Mouse (Mus musculus) neural tube, embryonic 12.5 days (tissue): ENCODE measurements around the gene Evc. TPM values are rescaled to one million over a fixed set of nuclear protein-coding genes. Genes with fewer than 3 reads are reported as not detected.

Source experiments
- ATAC-seq: fragments of 200-750 bp; cut with Nextera tagmentation; 2 replicates; pipeline ENCODE4 v1.8.0; 2017; ENCODE audit warnings: low read depth, mild to moderate bottlenecking, moderate TSS enrichment, moderate library complexity; ENCODE audit not compliant: low FRiP score
- H3K27ac ChIP-seq: fragments of 300-500 bp; sonication (generic); 2 replicates; pipeline ENCODE4 v1.5.1; 2016
- H3K27me3 ChIP-seq: fragments of 300-500 bp; sonication (generic); replicated peaks from 2 replicates; pipeline ENCODE4 v1.6.1; 2016; ENCODE audit warnings: mild to moderate bottlenecking
- H3K36me3 ChIP-seq: fragments of 300-500 bp; sonication (generic); 2 replicates; pipeline ENCODE4 v1.6.1; 2016; ENCODE audit warnings: mild to moderate bottlenecking
- H3K4me1 ChIP-seq: fragments of 300-500 bp; sonication (generic); 2 replicates; pipeline ENCODE4 v1.6.1; 2016
- H3K4me2 ChIP-seq: fragments of 300-500 bp; sonication (generic); replicated peaks from 2 replicates; pipeline ENCODE4 v1.6.1; 2016; ENCODE audit warnings: mild to moderate bottlenecking
- H3K4me3 ChIP-seq: fragments of 300-500 bp; sonication (generic); 2 replicates; pipeline ENCODE4 v1.5.1; 2016
- H3K9ac ChIP-seq: fragments of 300-500 bp; sonication (generic); 2 replicates; pipeline ENCODE4 v1.6.1; 2016; ENCODE audit warnings: mild to moderate bottlenecking
- H3K9me3 ChIP-seq: fragments of 300-500 bp; sonication (generic); 2 replicates; pipeline ENCODE4 v1.6.1; 2016; ENCODE audit warnings: mild to moderate bottlenecking
- WGBS: fragments of 180-500 bp; shearing (Covaris S2); methylation state at CpG from one replicate; pipeline ENCODE4 v1.1.7; 2016; 5-methylcytosine and 5-hydroxymethylcytosine counted together
- polyA plus RNA-seq: library from polyadenylated mRNA; unstranded; fragments of >200 nt; fragmentation: Nextera tagmentation; extraction: Ambion mirVana; gene quantifications from 2 replicates; pipeline ENCODE4 v1.2.1, GENCODE M21; 2016

Evc gene
- polyA plus RNA-seq, 1 experiment from 2014 or later = 14.4 TPM

DNA sequence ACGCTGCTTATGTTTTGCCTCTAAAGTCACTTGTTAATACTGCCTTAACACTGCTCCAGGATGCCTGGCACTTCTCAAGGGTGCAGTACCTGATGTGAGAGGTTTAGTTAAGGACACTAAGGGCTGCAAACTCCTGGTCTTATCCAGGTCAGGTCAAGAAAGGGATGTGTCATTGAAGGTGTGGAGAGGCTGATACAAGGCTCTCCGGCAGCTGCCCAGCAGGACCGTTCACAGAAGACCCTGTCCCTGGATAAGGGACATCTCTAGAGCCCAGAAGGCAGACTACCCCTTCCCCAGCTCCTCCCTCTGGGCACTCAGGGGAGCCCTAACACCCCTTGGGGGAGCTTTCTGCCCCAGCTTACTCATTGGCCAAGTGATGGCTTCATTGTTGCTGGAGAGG, 1.0 kb upstream of the Evc start:
- H3K4me2 ChIP-seq = peak overlapping the region; percentile 96
- WGBS = 78% methylated on average over 3 of the region's 3 CpGs
- H3K4me3 ChIP-seq = no peak overlapping the region; the same call in 1 of the 2 replicates
- no peak overlapping the region for H3K27ac ChIP-seq
- H3K4me1 ChIP-seq = peaks cover 35% of the 10 kb centered on the region
- H3K36me3 ChIP-seq = no peaks in the 10 kb centered on the region
- no peaks in the 10 kb centered on the region for H3K9me3 ChIP-seq
- H3K9ac ChIP-seq = no peak overlapping the region
- ATAC-seq = peak; percentile 5; the same call in 1 of the 2 replicates
- 0 out of 2 replicates have a peak, but pooled peaks cover 10% of the 10 kb centered on the region for H3K27me3 ChIP-seq

DNA sequence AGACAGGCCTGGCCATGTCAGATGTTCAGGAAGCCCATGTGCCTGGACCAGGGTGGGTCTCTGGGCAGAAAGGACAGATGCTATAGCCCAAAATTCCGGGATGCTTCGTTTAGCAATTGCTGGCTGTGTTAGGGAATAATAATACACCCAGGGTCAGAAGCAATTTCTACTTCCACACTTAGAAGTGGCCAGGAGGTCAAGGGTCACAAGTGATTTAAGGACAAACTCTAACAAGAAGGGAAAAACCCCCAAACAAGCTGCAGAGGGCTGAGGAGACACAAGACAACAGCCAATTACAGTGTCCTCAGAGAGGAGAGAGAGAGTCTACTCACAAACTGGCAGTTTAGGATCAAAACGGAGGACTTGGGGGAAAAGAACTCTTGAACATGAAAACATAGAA, 1.6 kb downstream of the Evc start:
- Histone ChIP-seq H3K9ac (no peak overlapping the region), H3K36me3 (peaks cover 4% of the 10 kb centered on the region; the same call in 1 of the 2 replicates), H3K4me1 (peaks cover 35% of the 10 kb centered on the region), H3K27ac (no peak overlapping the region), H3K9me3 (no peaks in the 10 kb centered on the region), H3K27me3 (0 out of 2 replicates have a peak, but pooled peaks cover 10% of the 10 kb centered on the region), H3K4me2 (no peak overlapping the region), H3K4me3 (no peak overlapping the region)
- WGBS = 72% methylated on average over 3 of the region's 3 CpGs
- no peak for ATAC-seq

GRCm38 (mm10) chr5:37332066-37332465, 4.6 kb downstream of the Evc start:
- no peak for ATAC-seq
- Histone ChIP-seq H3K27ac (no peak overlapping the region), H3K4me2 (no peak overlapping the region), H3K9me3 (no peaks in the 10 kb centered on the region), H3K27me3 (0 out of 2 replicates have a peak, but pooled peaks cover 3% of the 10 kb centered on the region), H3K4me1 (peaks cover 11% of the 10 kb centered on the region), H3K9ac (no peak overlapping the region), H3K4me3 (no peak overlapping the region), H3K36me3 (peaks cover 10% of the 10 kb centered on the region; the same call in 1 of the 2 replicates)
- WGBS = 86% methylated on average over 4 of the region's 4 CpGs

- 97% methylated on average over 2 of the region's 2 CpGs for WGBS
- no peak overlapping the region for H3K9ac ChIP-seq
Observed at GRCm38 (mm10) chr5:37331133-37331505, 5.6 kb downstream of the Evc start.

GRCm38 (mm10) chr5:37330449-37331132, 6.1 kb downstream of the Evc start:
- Histone ChIP-seq H3K4me2 (no peak overlapping the region), H3K27ac (no peak overlapping the region), H3K9me3 (no peaks in the 10 kb centered on the region), H3K9ac (no peak overlapping the region), H3K4me1 (no peaks in the 10 kb centered on the region), H3K27me3 (0 out of 2 replicates have a peak, but pooled peaks cover 3% of the 10 kb centered on the region), H3K4me3 (no peak overlapping the region), H3K36me3 (peaks cover 20% of the 10 kb centered on the region)
- 82% methylated on average over 8 of the region's 8 CpGs for WGBS
- no peak for ATAC-seq

More at GRCm38 (mm10) chr5:37331133-37331505, 5.6 kb downstream of the Evc start:
- H3K27ac ChIP-seq = no peak overlapping the region
- no peaks in the 10 kb centered on the region for H3K9me3 ChIP-seq
- 0 out of 2 replicates have a peak, but pooled peaks cover 3% of the 10 kb centered on the region for H3K27me3 ChIP-seq
- no peak for ATAC-seq
- no peak overlapping the region for H3K4me3 ChIP-seq
- H3K36me3 ChIP-seq = peaks cover 15% of the 10 kb centered on the region; the same call in 1 of the 2 replicates
- no peak overlapping the region for H3K4me2 ChIP-seq
- H3K4me1 ChIP-seq = peaks cover 4% of the 10 kb centered on the region; the same call in 1 of the 2 replicates

DNA sequence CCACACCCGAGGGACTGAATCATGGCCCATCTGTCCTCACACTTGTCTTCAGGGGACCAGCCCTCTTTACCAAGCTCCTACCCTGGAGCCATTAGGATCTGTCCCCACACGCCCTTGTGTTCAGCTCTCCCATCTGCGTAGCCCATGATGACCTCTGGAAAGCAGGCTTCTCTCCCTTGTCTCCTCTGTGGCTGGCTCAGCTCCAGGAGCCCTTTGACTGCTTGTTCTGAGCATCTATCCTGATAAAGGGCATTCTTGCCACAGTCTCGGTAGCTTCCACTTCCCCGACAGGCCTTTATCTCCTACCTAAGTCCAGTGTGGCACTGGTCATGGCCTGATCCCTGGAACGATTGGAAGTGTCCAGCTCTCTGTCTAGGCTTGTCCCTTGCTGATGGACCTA, 10.0 kb downstream of the Evc start:
- H3K9ac ChIP-seq = no peak overlapping the region
- H3K4me1 ChIP-seq = no peaks in the 10 kb centered on the region
- ATAC-seq = no peak
- H3K27ac ChIP-seq = no peak overlapping the region
- peaks cover 34% of the 10 kb centered on the region for H3K36me3 ChIP-seq
- no peaks in the 10 kb centered on the region for H3K27me3 ChIP-seq
- no peak overlapping the region for H3K4me2 ChIP-seq
- no peaks in the 10 kb centered on the region for H3K9me3 ChIP-seq
- H3K4me3 ChIP-seq = no peak overlapping the region
- WGBS = 90% methylated on average over 6 of the region's 6 CpGs

DNA sequence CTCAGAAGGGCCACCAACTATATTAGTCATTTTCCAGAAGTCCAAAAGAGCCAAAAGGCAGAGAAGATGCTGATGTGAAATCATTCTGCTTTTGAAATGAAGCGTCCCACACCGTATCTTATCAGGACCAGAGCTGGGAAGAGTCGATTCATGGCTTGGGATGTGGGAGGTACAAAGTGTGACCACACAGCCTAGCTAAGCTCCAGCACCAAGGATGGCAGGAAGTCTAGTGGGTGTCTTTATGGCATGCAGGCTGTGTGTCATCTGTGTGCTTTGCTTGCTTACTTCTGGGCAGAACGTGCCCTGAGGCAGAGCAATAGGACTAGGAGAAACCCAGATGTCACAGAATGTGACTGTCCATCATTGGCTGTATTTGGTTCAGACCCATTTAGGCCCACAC, 15.9 kb downstream of the Evc start:
- Histone ChIP-seq H3K4me2 (no peak overlapping the region), H3K9ac (no peak overlapping the region), H3K36me3 (peaks cover 49% of the 10 kb centered on the region), H3K4me1 (no peaks in the 10 kb centered on the region), H3K4me3 (no peak overlapping the region), H3K27ac (no peak overlapping the region), H3K9me3 (0 out of 2 replicates have a peak, but pooled peaks cover 5% of the 10 kb centered on the region), H3K27me3 (no peaks in the 10 kb centered on the region)
- 90% methylated on average over 4 of the region's 4 CpGs for WGBS
- ATAC-seq = no peak

DNA sequence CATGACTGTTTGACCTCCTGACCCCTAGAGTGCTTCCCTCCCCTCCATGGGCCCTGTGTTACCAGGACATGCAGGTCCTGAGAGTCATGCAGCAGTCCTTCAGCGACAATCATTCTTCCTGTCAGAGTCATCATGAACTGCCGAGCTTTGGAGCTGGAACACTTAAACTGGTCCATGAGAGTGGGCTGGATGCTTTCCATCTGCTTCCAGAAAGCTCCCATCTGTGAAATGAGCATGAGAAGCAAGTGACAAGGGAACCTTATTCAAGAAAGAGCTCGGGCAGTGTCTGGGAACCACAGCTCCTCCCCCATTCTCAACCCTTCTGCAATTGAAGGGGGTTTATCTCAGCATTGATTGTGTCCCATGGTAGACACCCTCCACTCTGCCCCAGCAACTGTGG, 16.5 kb downstream of the Evc start:
- Histone ChIP-seq H3K9ac (no peak overlapping the region), H3K4me3 (no peak overlapping the region), H3K27ac (no peak overlapping the region), H3K4me2 (no peak overlapping the region), H3K36me3 (peaks cover 49% of the 10 kb centered on the region), H3K27me3 (no peaks in the 10 kb centered on the region), H3K9me3 (0 out of 2 replicates have a peak, but pooled peaks cover 5% of the 10 kb centered on the region), H3K4me1 (no peaks in the 10 kb centered on the region)
- ATAC-seq = no peak
- 77% methylated on average over 3 of the region's 3 CpGs for WGBS

DNA sequence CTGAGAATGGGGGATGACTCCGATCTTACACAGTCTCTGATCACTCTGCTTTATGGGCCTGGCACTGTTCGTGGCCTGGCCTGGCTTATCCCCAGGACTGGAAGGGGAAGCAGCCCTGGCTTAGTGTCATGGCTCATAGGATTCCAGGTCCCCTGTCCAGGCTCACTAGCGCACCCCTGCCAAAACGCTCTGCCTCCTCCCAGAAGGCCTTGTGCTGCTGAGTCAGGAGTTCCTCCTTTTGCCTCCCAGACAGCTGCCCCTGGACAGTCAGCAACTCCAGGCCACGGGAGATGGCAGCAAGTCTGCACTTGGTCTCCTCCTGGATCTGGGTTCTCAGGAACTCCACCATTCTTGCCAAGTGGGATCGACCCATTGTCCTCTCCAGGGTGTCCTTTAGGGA, 18.0 kb downstream of the Evc start:
- ATAC-seq = no peak
- Histone ChIP-seq H3K4me2 (no peak overlapping the region), H3K4me3 (no peak overlapping the region), H3K9me3 (0 out of 2 replicates have a peak, but pooled peaks cover 5% of the 10 kb centered on the region), H3K27ac (no peak overlapping the region), H3K9ac (no peak overlapping the region), H3K4me1 (no peaks in the 10 kb centered on the region), H3K27me3 (no peaks in the 10 kb centered on the region), H3K36me3 (peaks cover 53% of the 10 kb centered on the region)
- WGBS = 89% methylated on average over 6 of the region's 6 CpGs

DNA sequence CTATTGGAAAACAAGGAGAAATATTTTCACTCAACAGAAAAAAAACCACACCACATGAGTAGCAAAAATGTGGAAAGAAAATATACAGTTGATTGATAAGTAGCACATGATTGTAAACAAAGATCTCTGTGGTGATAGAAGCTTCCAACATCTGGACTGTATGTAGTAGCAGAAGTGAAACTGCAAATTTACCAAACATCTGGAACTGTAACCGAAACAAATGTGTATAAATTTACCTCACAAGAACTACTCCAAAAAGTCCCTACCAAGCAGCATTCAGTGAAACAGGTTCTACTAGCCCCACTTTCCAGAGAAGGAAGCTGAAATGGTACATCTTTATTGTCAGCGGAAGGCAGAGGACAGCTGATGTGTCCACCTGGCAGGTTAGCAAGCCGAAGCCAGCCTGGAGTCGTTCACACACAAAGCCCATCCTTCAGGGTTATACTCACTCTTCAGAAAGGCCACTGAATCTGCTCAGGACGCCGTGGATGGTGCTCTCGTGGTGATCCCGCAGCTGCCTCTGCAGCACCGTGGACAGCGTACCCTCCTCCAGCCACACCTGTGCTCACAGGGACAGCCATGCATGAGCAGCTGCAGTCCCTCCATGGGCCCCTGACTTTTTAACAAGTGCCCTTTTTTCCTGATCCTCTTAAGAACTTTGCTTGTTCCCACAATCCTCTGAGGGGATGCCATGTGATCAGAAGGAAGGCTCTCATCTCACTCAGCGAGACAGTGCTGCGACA, 23.5 kb downstream of the Evc start:
- Histone ChIP-seq H3K9me3 (0 out of 2 replicates have a peak, but pooled peaks cover 5% of the 10 kb centered on the region), H3K4me2 (no peak overlapping the region), H3K9ac (no peak overlapping the region), H3K4me3 (no peak overlapping the region), H3K36me3 (peaks cover 49% of the 10 kb centered on the region), H3K27me3 (no peaks in the 10 kb centered on the region), H3K4me1 (no peaks in the 10 kb centered on the region), H3K27ac (no peak overlapping the region)
- no peak for ATAC-seq
- WGBS = 93% methylated on average over 12 of the region's 12 CpGs

DNA sequence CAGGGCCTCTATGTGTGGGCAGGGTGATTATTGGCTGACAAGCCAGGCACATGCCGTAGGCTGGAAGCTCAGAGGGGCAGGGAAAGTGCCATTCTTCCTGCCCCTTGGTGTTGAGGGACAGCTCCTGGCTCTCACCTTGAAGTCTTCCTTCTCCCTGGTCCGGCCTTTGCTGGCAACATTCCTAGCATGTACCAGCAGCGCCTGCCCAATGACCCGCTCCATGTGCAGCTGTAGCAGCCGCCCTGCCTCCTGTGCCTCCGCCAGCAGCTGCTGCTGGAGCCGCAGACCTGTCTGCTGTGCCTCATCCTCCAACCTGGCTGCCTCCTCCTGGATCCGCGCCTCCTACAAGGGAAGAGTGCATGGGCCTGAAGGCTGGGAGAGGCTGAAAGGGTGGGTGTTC, 26.7 kb downstream of the Evc start:
- WGBS = 90% methylated on average over 9 of the region's 9 CpGs
- H3K4me2 ChIP-seq = no peak overlapping the region
- no peak overlapping the region for H3K27ac ChIP-seq
- no peak overlapping the region for H3K9ac ChIP-seq
- ATAC-seq = no peak
- H3K4me3 ChIP-seq = no peak overlapping the region
- peaks cover 29% of the 10 kb centered on the region for H3K36me3 ChIP-seq
- H3K4me1 ChIP-seq = no peaks in the 10 kb centered on the region
- no peaks in the 10 kb centered on the region for H3K9me3 ChIP-seq
- H3K27me3 ChIP-seq = no peaks in the 10 kb centered on the region

GRCm38 (mm10) chr5:37298370-37298769, 38.3 kb downstream of the Evc start:
- Histone ChIP-seq H3K4me1 (no peaks in the 10 kb centered on the region), H3K4me3 (no peak overlapping the region), H3K9me3 (no peaks in the 10 kb centered on the region), H3K4me2 (no peak overlapping the region), H3K27me3 (no peaks in the 10 kb centered on the region), H3K9ac (no peak overlapping the region), H3K27ac (no peak overlapping the region), H3K36me3 (peaks cover 11% of the 10 kb centered on the region; the same call in 1 of the 2 replicates)
- WGBS = 30% methylated on average over 7 of the region's 7 CpGs
- ATAC-seq = no peak
